Comparison of ENCODE assay signal across 11 mouse cellular contexts in genomic region chr1:73782871-73783270, GRCm38 (mm10).
"Had no signal": no experiment of that assay in that cellular context is flagged by ENCODE, and none has a peak within 500 bp of the region (broad histone marks: within the 10 kb centered on the region; RNA-seq: fewer than 3 reads in every experiment).

No protein-coding gene starts in this region.

- H3K27me3 ChIP-seq: midbrain, embryonic 15.5 days; neural tube, embryonic 12.5 days; stomach, embryonic 15.5 days had no signal

- H3K9me3 ChIP-seq: midbrain, embryonic 15.5 days; neural tube, embryonic 12.5 days; stomach, embryonic 15.5 days had no signal

- H3K4me2 ChIP-seq: midbrain, embryonic 15.5 days; neural tube, embryonic 12.5 days; stomach, embryonic 15.5 days had no signal

- H3K27ac ChIP-seq: left cerebral cortex, adult 2 months; liver, embryonic 14.5 days; midbrain, embryonic 15.5 days; neural tube, embryonic 12.5 days; stomach, embryonic 15.5 days had no signal

- H3K36me3 ChIP-seq: midbrain, embryonic 15.5 days; neural tube, embryonic 12.5 days; stomach, embryonic 15.5 days had no signal

- H3K4me1 ChIP-seq: midbrain, embryonic 15.5 days had no signal

- ATAC-seq: midbrain, embryonic 15.5 days had no signal

- H3K9ac ChIP-seq: liver, embryonic 14.5 days; midbrain, embryonic 15.5 days; neural tube, embryonic 12.5 days; stomach, embryonic 15.5 days had no signal

- DNase-seq: kidney, postnatal 10 days; lung, adult 18-20 months; lung, postnatal 36 days; right cerebral cortex, postnatal 14 days; thymus, adult 2 months; thymus, postnatal 25 days had no signal

- H3K4me3 ChIP-seq: left cerebral cortex, adult 2 months; midbrain, embryonic 15.5 days; neural tube, embryonic 12.5 days; stomach, embryonic 15.5 days had no signal
